Mouse (Mus musculus) testis, postnatal 10 days (tissue): ENCODE measurements around the gene Ncam1.

Source experiments
- DNase-seq: peaks from one replicate; pipeline ENCODE4 v3.0.0; 2021; ENCODE audit warnings: low spot score

The Ncam1 gene

DNA sequence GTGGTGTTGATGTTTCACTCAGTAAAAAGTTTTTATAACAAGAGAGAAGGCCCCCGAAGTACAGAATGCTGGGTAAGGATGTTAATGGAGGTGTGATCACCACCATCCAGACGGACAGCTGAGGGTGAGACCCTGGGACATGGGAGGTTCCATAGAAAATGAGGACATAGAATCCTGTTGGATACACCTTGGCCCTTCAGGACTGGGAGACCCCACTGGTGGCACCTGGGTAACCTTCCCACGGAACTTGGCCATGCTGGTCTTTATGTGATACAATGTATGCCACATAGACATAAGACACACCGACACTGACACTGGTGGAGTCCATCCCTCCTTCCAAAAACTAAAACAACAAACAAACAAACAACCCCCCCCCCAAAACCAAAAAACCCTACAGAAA is 296.5 kb downstream of the Ncam1 start:
- DNase-seq = peak; percentile 19

DNA sequence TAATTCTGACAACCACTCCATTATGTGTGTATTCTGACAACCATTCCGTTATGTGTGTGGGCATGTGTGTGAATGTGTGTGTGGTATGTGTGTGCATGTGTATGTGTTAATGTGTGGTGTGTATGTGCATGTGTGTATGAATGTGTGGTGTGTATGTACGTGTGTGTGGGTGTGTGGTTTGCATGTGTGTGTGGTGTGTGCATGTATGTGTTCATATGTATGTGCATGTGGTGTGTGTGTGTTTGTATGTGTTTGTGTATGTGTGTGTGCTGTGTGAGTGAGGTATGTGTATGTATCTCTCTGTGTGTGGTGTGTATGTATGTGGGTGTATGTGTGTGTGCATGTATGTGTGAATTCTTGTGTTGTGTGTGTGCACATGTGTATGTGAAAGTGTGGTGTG is 298.8 kb downstream of the Ncam1 start:
- DNase-seq = peak; percentile 5

DNA sequence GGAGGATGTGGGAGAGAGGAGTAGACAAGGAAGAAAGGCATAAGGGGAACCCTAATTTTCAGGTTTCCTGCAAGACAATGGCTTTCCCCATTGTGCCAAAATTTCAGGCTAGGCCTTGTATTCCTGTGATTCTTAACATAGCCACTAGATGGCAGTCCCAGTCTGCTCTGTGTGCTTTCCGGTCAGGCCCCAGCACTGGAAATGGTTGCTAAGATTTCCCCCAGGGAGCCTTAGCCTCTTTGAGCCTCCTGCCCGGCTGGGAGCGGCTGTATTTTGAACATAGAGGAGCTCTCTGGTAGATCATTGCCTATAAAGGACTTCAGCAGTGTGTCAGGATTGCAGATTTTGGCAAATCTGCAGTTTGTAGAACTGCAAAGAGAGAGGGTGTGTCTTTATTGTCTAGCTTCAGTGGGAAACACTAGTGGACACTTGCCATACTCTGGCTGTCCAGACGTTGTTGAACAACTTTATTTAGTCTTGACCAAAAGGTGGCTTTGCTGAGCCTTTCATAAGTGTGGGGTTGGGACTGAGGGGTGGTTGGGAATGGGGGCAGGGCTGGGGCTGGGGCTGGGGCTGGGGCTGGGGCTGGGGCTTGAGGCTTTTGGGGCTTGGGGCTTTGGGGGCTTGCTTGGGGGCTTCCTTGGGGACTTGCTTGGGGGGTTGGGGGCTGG is 304.6 kb downstream of the Ncam1 start:
- DNase-seq = peak; percentile 61

DNA sequence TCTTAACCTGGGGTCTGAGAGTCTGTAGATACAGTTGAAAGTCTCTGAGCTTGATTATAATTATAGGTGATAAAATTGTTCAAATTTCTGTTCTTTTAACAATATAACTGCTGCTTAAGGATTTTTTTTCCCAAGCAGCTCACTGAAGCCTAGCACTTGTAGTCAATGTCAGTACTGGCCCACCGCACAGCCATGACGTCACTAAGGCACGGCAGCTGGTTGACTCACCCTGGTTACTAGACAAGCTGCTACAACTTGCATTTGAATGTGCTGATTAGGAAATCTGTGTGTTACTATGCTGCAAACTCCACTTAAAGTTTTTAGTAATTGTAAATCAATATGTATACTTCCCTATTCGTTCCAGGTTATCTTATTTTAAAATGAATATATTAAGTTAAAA is 308.1 kb downstream of the Ncam1 start:
- no peak for DNase-seq

DNA sequence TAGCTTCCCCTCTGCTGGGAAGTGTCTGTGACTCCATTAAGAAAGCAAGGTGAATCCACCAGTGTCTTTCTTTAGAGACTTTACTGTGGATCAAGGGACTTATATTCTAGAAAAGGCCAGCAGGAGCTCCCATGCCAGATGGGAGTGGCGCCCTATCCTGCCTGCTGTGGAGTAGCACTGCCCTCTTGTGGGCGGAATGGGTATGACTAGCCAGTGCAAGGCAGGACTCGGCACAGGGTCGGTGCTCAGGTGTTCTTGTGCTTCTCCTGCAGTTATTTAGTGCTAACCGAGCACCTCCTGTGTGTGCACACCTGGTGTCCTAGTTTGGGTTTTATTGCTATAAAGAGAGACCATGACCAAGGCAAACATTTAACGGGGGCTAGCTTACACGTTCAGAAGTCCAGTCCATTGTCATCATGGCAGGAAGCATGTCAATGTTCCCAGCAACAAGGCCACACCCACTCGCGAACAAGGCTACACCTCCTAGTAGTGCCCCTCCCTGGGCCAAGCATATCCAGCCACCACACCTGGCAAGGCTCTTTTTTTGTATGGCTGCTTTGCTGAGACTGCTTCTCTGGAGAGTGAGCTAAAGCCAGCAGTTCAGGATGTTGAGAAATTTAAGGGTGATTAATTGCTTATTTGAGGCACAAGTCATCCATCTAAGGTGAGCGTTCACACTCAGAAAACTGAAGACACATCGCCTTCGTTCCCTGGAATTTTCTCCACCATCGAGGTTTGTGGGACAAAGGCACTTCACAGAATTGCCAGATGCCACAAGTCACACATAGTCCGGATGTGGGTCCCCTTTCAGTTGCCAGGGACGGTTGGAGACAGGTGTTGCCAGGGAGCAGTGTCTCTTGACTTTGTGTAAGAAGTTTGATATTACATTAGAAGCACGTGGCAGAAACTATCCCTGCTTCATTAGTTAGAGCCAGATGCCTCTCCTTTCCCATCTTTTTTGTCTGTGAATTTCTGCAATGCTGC is 309.5 kb downstream of the Ncam1 start:
- peak; percentile 95 for DNase-seq

DNA sequence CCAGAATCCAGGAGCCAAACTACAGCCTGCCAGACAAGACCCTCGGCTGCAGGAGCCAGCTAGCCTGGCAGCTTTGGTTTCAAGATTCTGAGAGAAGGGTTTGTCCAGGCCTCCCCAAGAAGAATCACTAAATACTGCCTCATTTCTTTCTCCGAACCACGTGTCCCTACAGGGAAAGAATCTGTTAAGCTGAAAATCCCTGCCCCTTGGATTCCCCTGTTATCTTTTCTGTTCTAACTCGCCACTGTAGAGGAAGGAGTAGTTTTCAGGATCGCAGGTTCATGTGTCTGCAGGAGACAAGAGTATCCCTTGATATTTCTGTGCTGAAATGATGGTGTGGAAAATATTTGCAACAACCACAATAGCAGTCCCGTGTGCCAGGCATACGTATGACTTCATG is 310.5 kb downstream of the Ncam1 start:
- no peak for DNase-seq

DNA sequence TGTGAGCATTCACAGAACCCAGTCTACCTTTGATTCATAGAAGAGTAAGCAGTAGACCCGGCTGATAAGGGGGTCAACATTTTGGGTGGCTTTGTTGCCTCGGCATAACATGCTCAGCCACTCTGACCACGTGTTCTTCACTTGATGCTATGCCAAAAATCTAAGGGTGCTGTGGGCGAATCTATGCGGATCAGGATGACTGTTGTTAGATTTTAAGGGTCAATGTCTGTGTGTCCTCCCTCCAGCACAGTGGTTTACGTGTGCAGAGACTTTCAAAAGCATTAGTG is 311.1 kb downstream of the Ncam1 start:
- no peak for DNase-seq

DNA sequence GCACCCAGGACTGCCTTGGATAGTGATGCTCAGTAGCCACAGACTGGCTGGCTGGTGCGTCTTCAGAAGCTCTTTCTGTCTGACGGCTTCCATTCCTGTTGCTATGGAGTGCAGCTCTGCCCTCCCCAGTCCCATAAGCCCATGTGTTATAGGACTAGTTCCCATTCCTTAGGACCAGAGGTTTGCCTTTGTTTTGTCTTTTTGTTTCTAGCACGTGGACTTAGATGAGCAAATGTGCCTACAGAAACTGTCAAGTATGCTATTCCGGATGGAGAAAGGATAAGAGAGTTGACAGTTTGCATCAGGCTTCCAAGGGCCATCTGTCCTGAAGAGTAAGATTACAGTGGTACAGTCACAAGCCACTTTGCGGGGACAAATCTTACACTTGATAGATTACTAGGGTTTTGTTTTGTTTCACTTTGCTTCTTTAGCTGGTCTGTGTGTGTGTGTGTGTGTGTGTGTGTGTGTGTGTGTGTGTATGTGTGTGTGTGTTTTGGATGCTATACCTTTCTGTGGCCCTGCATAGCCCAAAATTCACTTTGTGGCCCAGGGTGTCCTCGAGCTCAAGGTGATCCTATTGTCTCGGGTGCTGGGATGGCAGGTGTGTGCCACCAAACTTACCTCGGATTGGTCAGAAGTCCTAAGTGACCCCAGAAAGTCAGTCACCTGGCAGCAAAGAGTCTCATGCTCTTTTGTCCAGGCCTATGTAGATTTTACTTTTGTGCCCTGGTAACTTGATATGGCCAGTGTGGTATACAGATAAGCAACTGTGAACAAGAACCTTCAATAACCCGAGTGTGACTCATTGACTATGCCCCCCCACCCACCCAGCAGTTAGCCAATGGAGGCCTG is 311.7 kb downstream of the Ncam1 start:
- no peak for DNase-seq

DNA sequence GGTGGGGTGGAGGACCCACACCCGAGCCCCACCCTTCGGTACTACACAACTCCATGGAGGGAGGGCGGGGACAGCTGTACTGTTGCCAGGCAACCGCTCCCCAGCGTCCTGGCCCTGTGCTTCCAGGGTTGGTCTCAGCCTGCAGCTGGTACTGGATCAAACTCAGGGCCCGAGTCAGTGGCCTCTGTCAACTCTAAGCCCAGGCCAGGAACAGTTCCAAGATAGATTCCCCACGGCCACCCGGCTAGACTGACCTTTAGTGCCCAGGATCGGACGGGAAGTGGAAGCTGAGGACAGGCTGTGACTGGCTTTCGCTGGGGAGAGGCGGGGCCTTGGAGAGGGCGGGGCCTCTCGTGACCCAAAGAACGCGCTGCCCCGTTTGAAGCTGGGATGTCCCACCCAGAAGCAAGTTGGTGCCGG is 312.8 kb downstream of the Ncam1 start, which contains the start of gene Ttc12:
Gene Ttc12 (minus strand): TSS at position 334 of the 420 bp plus-strand sequence.
- peak; percentile 89 for DNase-seq

DNA sequence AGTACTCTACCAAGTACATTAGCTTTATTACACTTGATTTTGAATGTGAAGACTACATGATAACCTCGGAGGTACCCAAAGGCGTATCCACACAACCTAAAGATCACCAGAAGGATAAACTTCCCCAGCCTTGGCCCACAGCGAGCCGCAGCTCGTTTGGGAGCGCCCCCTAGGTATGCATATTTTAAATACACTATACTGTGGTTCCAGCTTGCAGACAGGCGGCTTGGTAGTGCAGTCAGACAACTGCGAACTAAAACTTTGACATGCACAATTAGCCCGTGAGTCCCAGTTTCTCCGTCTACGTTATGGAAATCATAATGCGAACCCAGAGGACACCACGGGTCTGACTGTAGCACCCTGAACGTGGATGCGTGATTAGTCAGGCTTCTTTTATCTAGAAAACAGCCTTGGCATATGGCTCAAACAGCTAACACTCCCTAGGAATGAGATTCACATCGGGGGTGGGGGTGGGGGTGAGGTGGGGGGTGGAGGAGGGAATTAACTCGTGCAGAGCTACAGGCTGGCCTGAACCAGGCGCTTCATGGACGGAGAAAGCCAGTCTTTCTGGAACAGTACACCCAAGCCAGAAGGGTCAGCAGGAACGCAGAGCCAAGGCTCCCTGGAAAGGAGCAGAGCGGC is 313.4 kb downstream of the Ncam1 start:
- DNase-seq = no peak

DNA sequence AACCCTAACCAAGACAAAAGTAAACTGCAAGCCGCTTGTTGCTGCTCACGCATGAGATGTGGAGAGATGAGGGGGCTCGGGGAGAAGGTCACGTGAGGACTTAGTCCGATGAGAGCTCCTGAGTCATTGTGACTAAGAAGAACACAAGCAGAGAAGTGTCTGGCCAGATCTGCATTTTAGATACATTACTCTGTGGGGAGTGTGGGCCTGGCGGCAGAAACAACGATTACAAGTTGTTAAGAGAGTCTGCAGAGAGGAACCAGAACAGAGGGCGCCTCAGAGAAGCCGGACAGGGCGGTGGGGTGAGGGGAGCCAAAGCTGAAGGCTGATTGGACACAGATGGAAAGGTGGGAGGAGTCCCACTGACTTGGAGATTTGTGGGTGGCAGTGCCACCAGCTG is 315.4 kb downstream of the Ncam1 start:
- DNase-seq = peak; percentile 57

DNA sequence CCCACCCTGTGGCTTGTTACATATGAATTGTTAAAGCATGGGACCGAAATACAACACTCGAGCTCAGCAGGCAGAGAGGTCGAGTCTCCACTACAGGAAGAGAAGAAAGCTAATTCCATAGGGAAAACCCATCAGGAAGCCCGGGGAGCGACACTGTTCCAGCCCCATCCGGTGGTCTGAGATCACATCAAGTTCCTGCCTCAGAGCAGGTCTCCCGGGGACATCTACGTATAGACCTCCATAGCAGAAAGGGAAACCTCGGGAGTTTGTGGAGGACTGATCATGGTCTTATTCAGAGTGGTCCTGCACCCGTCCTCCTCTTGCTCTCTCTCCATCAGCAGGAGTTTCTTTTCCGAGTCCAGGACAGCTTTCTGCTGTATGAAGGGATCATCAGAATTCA is 326.6 kb downstream of the Ncam1 start:
- no peak for DNase-seq

DNA sequence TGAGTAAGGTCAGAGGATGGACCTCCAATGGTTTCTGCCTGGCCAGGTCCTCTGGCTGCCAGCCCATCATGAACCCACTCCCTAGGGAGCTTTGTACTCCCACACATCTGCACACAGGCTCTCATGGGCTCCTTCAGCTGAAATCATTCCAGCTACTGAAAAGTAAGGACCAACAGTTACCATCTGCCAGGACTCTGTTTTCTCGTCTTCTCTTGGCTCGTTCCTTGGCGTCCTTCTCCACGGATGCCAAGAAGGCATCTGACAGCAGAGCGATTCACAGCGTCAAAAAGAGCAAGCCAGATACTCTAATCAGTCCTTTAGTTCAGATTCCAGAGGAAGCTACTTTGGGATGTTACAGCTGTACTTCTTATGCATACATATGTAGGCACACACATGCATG is 327.8 kb downstream of the Ncam1 start:
- DNase-seq = no peak

DNA sequence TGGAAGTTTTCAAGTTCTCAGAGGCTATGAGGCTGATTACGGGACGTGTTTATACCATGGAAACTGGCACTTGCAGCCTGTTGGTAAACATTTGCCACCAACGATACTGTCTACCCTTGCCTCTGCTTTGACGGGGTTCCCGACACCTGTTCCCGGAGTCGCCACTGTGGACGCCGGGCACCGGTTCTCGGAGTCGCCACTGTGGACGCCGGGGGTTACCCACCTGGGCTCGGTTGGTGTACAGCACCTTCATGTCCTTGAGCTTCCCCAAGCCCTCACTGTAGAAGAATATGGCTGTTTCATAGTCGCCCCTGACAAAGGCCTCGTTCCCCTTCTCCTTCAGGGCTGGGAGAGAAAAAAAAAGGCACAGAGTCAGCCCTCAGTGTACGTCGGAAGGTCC is 328.7 kb downstream of the Ncam1 start:
- no peak for DNase-seq

DNA sequence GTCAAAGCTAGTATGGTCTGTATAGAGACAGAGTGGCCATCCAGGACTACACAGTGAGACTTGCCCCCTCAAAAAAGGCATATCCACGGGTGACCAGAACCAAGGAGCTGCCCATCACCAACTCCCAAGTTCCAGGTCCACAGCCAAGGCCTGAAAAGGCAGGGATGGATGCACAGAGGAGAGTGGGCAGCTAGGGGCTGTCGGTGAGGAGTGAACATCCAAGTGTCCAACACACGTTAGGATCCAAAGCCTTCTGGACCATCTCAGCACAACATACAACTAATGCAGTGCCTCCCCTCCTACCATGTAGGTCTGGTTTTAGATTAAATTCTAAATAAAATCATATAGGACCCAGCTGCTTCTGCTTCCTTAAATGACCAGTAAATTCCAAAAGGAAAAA is 342.6 kb downstream of the Ncam1 start:
- no peak for DNase-seq

DNA sequence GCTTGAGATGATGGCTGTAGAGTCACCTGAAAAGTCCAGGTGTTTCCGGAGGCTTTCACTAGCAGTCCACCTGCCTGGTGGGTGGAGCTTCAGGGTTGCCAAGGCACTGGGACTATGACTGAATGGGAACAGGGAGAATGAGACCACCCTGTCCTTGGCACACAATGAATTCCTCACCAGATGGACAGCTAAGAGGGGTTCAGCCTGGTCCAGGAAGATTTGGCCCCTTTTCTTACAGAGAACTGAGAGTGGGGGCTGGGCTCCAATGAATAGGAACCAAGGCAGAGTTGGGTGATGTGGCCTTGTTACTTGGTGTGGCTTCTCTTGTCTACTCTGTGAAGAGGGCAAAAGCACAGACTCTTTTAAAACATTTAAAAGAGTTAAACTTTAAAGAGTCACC is 346.3 kb downstream of the Ncam1 start:
- no peak for DNase-seq
